Mouse (Mus musculus) layer of hippocampus, adult 9-10 months (tissue): Measurements from ENCODE around the gene A930004D18Rik.

Experiments
- DNase-seq: peaks from one replicate; pipeline ENCODE4 v3.0.0; 2022; ENCODE audit warnings: low spot score

A930004D18Rik gene

DNA sequence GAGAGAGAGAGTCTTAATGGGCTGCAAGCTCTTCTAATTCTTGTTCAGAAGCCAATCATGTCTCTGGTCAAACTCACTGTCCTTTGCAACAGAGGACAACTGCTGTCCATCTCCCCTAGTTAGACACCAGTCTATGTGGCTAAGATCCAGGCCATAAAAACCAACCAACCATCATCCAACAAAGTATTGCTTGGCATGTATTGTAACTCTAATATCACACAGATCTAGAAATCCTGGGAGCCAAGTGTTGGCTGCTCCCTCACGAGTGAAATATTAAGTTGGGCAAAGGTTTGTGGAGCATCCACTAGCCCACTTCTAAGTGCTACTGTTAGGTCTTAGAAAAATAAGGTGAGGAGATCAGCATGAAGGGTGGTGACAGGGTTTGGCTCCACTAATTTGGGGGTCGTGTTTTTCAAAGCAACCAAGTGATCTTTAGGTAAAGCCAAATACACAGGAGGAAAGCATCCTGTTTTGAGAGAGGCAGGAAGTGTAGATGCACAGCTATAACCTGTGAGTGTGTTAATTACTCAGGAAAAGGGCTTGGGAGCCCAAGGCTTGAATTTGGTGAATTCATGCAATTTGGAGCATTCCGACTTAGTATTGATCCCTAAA lies 710 bp upstream of the A930004D18Rik start:
- DNase-seq, result no peak

DNA sequence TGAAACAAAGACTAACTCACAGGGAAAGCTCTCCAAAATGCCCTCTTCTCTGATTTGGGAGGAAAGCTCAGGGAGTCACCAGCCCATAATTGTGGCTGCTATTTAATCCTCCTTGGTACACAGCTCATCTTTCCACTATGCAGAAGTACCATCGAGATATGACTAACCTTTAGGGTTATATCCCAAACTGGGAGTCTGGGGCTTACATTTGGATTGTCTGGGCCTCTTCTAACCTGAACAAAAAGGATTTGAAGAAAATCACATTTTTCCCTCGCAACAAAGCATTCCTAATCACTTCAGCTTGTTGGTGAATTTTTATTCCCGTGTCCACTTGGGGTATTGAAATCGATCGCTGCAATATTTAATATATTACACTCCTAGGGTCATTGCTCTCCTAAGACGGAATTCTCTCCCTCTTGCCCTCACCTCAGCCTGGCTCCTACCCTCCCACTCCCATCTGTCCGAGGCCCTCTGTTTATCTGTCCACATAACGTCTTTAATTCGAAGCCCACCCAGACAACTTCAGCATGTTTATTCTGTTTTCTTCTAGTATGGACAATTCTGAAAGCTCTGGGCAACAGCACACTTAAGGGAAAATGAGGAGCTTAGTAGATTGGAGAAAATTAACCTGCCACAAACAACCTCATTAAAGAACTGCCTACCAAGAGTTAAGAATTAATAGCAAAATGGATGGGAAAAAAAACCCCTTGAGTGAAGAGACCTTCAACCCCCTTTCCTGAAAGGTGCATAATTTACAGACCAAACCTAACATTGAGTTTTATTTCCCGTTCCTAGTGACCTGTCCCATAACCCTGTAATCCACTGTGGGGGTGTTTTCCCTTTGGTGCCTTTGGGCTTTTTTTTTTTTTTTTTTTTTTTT lies 2.9 kb downstream of the A930004D18Rik start:
- DNase-seq, result no peak

DNA sequence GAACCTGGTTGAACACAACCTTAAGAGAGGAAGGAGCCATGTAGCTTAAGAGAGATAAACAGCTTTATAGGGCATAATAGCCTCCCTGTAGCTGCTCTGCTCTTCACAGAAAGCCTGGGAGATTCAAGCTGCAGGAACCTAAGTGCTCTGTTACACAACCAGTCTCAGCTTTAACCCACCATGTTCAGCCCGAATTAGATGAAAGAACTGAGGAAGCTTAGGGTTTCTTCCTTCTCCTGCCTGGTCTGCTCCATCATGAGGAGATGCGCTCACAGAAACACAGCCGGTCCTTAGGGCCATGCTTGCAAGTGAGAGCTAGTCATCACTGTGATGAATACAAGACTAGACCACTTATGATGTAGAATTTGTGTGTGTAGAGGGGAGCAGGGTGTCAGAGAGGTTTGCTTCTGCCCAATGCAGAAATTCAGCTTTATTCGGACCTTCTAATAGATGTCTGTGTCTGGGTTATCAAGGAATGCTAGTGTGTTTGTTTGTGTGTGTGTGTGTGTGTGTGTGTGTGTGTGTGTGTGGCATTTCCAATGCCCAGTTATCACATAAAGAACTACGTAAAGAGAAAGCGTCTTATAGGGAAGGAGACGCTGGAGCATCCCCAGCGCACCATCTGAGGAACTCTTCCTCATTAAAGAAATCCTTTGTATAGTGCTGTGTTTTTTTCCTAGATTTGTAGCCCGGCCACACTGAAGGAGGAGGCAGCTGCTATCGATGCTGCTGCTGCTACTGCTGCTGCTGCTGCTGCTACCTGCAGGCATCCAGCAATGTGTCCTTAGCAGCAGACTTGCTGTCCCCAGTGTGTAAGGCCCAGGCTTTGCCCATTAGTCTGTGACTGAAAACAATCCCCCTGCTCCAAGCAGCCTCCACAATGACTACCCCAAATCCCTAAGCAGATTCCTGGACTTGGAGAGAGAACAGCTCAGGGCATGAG lies 4.1 kb downstream of the A930004D18Rik start:
- no peak for DNase-seq

DNA sequence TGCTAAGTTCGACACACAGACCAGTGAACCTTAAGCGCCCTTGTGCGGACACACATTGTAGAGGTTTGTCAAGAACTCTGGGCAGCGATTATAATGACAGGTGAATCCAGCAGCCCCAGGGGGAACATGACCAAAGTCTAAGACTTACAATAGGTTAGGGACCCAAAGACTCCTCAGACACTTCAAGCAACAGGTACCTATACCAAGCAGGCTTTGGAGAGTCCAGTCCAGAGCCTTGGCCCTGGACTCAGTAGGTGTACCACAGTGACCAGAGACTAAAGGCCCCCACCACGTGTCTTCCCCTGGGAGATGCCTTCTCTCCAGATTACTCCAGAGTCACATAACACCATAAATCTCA lies 5.0 kb downstream of the A930004D18Rik start:
- no peak for DNase-seq

DNA sequence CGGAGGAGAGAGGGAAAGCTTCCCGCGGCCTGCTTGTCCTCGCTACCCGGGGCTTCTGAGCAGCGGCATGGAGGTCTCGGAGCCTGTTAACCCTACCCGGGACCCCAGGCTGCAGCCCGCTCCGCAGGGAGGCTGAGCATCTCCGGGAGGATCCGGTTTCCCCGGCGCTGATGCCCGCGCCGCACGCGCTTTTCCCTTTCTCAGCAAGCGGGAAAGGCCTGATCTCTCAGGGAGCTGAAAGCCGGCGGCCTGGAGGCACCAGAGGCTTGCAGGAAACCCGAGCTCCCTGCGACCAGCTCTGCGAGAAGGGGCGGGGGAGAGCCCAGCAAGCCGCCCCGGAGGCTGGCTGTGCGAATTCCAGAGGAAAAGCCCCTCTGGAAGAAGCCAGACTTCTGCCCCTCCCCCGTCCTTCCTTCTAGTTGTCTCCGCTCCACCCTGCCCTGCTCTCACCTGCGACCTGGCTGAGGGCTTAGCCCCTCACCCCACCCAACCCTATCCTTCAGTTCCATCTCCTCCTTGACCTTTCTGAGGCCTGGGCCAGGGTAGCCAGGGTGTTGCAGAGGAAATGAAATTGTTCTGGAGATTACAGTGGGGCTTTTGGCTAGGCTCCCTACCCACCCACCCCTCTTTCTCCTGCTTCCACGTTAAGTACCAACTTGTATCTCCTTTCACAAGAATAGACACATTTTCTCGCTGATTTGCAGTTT lies 5.6 kb downstream of the A930004D18Rik start:
- DNase-seq, result no peak

DNA sequence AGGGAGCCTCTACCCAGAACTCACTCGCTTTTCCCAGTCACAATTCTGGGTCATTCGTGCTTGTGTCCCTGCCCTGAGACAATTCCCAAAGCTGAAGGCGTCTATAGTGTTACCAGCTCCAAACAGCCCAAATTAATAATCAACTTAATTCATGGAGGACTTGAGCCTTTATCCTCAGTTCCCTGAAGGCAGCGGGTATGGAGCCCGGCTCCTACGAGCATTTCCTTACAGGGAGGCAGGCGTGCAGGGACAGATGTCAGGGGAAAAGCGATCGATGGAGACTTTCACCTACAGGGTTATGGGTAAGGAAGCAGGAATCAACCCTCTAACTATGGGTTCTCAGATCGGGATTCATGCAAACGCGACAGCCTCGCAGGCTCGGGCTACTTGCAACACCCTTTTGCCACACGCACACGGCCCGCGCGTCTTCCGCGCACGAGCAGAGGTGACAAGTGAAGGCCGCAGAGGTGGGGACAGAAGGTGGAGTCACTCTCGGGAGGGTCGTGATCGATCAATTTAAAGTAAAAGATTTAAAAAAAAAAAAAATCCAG lies 6.2 kb downstream of the A930004D18Rik start:
- no peak for DNase-seq

DNA sequence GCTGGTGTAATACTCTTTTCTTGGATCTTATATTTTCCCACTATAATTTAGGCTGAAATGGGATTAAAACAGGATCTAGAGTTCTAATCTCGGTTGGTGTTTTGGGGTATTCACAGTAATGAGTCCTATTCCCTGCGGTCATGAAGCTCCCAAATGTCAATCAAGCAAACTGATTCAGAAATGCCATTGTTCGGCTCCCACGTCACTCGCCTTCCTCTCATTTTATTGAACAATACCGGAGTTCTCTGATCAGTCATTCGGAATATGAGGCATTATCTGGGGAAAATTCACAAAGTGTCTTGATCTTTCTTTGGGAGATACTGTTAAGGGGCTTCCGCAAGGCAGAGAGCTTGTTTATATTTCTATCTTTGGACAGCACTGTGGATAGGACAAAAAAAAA lies 7.0 kb downstream of the A930004D18Rik start:
- DNase-seq, result no peak

DNA sequence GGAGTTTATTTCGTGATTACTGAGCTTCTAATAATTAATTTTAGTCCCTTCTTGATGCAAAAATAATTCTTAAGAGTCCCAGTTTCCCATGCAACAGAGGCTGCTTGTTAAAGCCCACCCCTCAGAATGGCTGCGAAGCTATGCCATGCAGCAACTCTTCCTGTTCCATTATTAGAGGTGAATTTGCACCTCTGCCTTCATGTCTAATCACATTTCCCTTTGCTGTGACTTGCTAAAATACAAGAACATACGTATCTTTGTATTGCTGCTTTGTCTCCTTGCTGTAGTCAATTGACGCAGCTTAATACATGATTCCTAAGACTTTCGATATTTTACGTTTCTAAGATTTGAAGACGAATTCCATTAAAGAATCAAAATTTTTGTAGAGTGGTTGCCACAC lies 7.9 kb downstream of the A930004D18Rik start:
- DNase-seq, result no peak

DNA sequence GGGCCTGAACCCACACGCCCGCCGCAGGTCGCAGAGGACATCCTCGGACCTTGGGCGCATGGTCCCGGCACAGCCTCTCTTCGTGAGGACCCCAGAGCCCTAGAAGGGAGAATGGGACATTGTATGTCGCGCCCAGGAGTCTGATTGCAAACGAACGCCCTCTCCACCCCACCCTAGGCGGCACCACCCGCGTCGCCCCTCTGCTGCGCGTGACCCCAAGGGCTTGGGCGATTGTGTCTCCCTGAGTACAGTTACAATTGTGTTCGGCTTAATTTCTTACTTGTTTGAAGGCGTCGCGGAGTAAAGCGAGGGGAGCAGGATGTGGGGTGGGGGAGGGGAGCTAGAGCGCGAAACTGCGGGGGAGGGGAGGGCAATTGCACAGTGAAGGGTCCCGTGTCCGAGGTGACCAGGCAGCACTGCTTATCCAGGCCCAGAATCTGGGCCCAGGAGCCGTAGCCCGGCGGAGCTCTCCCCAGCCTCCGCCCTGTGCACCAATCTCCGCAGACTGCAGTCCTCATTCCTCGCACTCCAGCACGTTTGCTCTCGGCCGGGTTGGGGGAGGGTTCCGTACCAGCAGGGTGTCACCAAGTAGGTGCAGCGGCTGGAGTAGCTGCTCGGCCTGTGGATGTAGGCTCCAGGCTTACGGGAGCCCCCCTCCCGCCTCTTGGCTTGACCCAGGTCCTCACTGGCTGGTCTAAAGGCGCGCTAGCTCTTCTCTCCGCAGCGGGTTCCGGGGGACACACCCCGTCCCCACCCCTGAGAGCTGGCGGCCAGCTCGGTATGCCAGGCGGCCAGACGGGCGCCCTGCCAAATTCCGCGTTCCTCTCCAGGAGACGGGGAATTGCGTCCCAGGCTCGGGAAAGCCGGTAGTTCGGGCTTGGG lies 9.2 kb downstream of the A930004D18Rik start:
- DNase-seq, result no peak

DNA sequence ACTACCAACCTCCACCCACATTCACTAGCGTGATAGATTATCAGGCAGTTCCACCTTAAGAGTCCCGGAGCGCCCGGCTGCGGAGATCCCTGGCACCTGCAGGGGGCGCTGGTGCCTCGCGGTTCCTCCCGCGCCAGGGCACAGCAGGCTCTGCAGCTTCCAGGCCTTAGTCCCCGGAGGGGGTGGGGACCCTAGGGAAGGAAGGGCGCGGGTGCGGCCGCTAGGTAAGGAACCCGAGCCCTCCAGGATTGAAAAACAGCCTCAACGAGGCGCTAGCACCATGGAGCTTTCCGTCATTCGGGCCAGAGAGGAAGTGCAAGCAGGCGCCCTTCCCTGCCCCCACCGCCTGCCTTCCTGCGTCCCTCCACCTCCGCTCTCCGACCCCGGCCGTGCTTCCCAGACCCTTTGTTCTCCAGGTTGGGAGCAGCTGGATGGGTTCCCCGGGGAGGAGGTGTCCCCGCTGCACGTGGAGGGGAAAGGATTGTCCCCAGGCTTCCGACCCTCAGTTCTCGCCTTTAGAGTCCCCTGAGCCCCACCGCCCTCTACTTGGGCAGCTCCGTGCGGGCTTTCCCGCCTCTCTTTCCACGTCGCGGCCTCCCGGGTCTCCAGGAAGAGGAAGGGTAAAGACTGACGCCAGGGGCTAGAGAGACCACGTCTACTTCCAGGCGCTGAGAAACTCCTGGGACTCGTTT lies 9.9 kb downstream of the A930004D18Rik start:
- DNase-seq, result peak; percentile 86

DNA sequence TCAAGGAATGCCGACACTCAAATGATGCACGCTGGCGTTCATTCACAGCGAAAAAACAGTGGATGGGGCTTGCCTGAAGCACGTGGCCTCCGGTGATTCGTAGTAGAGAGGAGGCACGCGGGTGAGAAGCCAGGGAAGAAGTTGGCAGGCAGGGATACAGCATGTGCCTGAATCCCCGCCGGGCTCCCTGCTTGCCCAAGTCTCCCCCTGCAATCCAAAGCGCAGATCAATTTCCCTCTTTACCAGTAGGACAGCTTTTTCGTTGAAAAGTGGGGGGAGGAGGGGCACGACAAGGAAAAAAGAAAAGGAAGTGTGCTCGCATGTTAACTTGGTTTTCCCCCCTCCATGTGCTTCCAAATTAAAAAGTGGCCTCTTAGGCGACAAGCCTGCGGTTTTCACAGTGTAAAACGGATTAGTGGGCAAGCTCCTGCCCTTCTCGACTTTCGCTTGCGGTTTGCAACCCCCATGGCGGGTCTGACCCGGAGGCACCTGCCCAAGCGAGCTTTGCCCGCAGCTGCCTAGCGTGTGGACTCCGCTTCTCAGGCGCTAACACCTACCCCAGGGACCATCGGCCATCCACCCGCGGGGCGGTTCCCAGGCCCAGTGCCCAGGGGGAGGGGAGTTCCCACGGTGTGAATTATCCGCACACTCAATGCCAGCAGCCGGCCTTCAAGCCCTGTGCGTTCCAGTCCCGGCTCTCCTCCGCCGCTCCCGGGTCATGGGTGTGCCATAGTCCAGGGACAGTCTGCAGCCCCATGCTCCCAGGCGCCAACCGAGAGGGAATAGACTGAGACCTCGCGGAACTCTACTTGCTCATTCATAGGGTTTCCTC lies 11.2 kb downstream of the A930004D18Rik start:
- no peak for DNase-seq

DNA sequence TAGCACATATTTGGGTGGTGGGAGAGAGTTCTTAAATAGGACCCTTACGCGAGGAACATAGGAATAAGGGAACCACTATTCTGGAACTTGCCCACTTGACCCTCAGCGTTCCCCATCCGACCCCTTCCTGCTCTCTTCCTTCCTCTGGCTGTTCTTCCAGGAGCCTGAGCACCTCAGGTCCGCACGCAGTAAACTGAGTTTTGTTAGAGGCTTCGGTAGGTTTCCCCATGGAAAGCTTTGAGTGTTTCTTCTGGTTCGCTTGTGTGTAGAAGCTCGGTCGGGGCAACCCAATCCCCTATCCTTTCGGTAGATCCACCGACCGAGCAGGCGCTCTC lies 11.8 kb downstream of the A930004D18Rik start:
- DNase-seq, result no peak

DNA sequence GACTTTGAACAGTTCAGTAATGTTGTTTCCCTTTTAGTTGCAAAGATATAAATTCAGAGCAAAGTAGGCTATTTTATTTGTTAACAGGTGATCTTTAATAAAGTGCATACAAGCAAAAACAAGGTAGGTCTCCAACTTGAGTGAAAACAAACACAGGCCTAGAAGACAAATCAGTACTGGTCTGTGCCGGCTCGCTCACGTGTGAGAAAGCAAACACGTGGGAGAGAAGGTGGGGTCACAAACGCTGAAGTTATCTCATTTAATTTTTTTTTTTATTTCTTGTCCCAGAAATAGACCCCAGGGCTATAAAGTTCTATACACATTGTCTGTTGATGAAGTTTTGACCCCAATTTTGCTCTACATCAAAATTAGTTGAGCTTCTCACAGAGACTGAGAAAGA lies 12.4 kb downstream of the A930004D18Rik start:
- DNase-seq, result no peak

DNA sequence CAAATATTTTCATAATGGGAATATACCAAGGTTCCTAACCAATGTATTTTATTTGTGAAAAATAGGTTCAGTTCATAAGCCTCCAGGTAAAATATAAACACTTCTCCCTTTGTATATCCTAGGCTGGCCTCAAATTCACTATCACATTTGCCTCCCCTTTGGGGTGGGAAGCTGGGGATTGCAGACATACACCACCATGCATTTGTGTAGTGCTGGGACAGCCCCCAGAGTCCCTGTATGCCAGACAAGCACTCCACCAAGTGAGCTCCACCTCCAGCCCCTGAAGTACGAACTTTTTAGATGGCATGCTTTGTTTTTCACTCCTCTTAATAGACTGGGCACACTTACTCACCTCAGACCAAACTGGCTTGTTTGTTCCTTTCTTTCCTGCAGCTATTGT lies 14.7 kb downstream of the A930004D18Rik start:
- no peak for DNase-seq

DNA sequence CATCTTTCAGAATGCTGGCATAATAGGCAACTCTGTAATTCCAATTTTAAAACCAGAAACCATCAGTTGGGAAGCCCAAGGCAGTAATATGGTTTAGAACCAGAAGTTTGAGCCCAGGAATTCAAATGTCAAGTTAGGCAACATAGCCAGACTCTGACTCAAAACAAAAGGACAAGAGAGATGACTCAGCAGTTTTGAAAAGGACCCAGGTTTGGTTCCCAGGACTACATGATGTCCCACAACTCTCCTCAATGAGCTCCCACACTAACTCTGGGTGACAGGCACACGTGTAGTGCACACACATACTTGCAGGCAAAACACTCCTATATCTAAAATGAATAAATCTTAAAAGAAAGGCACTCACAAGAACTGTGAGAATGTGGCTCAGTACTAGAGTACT lies 18.4 kb downstream of the A930004D18Rik start:
- no peak for DNase-seq

DNA sequence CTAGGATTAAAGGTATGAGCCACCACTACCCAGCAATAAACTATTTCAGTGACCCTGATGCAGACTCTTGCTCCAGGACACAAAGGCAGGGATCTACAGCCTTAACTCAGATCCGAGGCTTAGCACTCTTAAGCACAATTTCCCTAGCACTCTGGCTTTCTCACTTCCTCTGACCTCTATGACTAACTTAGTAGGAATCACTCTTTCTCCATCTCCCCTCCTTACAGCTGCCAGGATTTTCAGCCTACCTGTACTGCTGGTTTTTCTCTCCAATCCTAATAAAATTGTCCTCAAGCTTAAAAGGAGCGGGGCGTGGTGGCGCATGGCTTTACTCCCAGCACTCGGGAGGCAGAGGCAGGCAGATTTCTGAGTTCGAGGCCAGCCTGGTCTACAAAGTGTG lies 20.2 kb downstream of the A930004D18Rik start:
- no peak for DNase-seq

DNA sequence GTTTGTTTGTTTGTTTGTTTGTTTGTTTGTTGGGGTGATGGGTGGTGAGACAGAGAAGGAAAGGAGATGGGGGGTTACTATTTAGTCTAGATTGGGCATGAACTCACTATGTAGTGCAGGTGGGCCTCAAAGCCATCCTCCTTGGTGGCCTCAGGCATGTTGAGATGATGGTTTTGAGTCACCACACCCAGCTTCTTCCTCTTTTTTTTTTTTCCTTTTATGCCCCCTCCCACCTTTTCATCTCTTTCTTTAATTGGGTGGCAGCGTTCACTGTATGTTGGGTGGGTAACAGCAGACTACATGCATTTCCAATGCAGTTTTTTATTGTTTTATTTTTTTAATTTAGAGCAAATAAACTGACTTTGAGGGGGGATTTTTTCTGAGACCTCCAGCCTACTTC lies 20.9 kb downstream of the A930004D18Rik start:
- no peak for DNase-seq

DNA sequence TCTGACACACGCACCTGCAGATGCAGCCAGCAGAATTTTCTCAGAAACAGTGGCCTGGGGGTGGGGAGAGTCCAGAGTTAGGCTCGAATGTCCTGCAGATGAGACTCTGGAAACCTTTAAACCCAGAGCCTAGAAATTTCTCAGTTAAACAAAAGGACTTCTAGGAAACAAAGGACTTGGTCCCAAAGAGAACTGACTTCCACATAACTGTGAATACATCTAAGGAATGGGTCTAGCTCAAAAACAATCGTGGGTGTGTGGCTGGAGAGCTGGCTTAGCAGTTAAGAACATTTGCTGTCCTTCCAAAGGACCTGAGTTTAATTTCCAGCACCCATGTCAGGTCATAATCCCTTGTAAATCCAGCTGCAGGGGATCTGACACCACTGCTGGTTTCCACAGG lies 22.0 kb downstream of the A930004D18Rik start:
- no peak for DNase-seq

DNA sequence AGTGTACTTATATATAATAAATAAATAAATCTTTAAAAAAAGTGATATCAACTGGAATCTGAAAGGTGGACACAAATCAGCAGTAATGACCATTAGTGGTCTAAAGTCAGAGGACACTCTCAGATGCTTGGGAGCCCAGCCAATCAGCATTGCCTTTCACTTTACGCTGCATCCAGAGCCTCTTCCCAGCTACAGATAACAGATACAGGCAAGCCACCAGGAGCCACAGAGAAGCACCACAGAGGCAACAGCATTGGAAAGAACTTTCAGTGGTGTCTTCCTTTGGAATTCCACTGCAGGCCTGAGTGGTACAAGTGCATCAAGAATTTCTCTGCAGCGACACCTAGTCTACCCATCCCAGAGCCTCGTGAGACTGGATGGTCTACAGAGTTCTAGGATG lies 24.7 kb downstream of the A930004D18Rik start:
- DNase-seq, result no peak
